Comparison of ENCODE assay signal across 8 mouse cellular contexts in genomic region chr19:5804371-5804899, GRCm38 (mm10). TPM values are rescaled to one million over a fixed set of nuclear protein-coding genes. Genes with fewer than 3 reads are reported as not detected.
A peak's percentile ranks its signal among the peaks of the same experiment; 100 is the strongest.
DNase-seq lines count a peak whose midpoint lies in the region; ATAC-seq lines count a peak whose summit lies in the region.

No protein-coding gene starts in this region.

- no peaks in the 10 kb centered on the region for H3K27me3 ChIP-seq in kidney, embryonic 14.5 days (ENCODE audit: control insufficient read depth, insufficient read depth, low read length)
- no peaks in the 10 kb centered on the region for H3K27me3 ChIP-seq in hindbrain, embryonic 15.5 days
- no peaks in the 10 kb centered on the region for H3K27me3 ChIP-seq in midbrain, embryonic 16.5 days (ENCODE audit: control insufficient read depth, insufficient read depth, low read depth, low read length)

- no peak for DNase-seq in kidney, adult 8-10 months
- peak; percentile 51 for DNase-seq in CD4-positive helper T cell, adult 2 months (ENCODE audit: low read depth, low spot score)
- peak; percentile 48 for DNase-seq in embryo, embryonic 10 days (ENCODE audit: low spot score)
- DNase-seq in gastrocnemius, adult 18-20 months (ENCODE audit: low spot score), result no peak
- DNase-seq in ovary, postnatal 14 days (ENCODE audit: low spot score), result no peak

- 0 out of 2 replicates have a peak, but pooled peaks cover 2% of the 10 kb centered on the region for H3K36me3 ChIP-seq in kidney, embryonic 14.5 days (ENCODE audit: control insufficient read depth, insufficient read depth, low read length)
- no peaks in the 10 kb centered on the region for H3K36me3 ChIP-seq in hindbrain, embryonic 15.5 days
- no peaks in the 10 kb centered on the region for H3K36me3 ChIP-seq in midbrain, embryonic 16.5 days (ENCODE audit: control insufficient read depth, insufficient read depth, low read length)

- H3K4me2 ChIP-seq in kidney, embryonic 14.5 days (replicated peaks; ENCODE audit: low read depth, low read length), result peak overlapping the region; percentile 47; the same call in 1 of the 2 replicates
- H3K4me2 ChIP-seq in hindbrain, embryonic 15.5 days, result peak overlapping the region; percentile 92
- peak overlapping the region; percentile 90; the same call in 1 of the 2 replicates for H3K4me2 ChIP-seq in midbrain, embryonic 16.5 days (ENCODE audit: low read length)

- peaks cover 33% of the 10 kb centered on the region for H3K4me1 ChIP-seq in kidney, embryonic 14.5 days (ENCODE audit: control insufficient read depth, insufficient read depth, low read length)
- peaks cover 34% of the 10 kb centered on the region for H3K4me1 ChIP-seq in hindbrain, embryonic 15.5 days (replicated peaks)
- peaks cover 23% of the 10 kb centered on the region for H3K4me1 ChIP-seq in midbrain, embryonic 16.5 days (ENCODE audit: control insufficient read depth, insufficient read depth, low read length)

- H3K4me3 ChIP-seq in kidney, embryonic 14.5 days (ENCODE audit: low read length), result no peak overlapping the region
- H3K4me3 ChIP-seq in hindbrain, embryonic 15.5 days, result no peak overlapping the region
- no peak overlapping the region for H3K4me3 ChIP-seq in midbrain, embryonic 16.5 days (ENCODE audit: low read depth, low read length)

- peak overlapping the region; percentile 98 for H3K27ac ChIP-seq in kidney, embryonic 14.5 days (ENCODE audit: low read depth, low read length)
- peak overlapping the region; percentile 100 for H3K27ac ChIP-seq in hindbrain, embryonic 15.5 days (replicated peaks)
- H3K27ac ChIP-seq in midbrain, embryonic 16.5 days (ENCODE audit: low read length), result peak overlapping the region; percentile 100

- H3K9me3 ChIP-seq in kidney, embryonic 14.5 days (ENCODE audit: control insufficient read depth, low read length), result no peaks in the 10 kb centered on the region
- H3K9me3 ChIP-seq in hindbrain, embryonic 15.5 days, result no peaks in the 10 kb centered on the region
- H3K9me3 ChIP-seq in midbrain, embryonic 16.5 days (replicated peaks; ENCODE audit: control insufficient read depth, low read length, poor library complexity, severe bottlenecking), result no peaks in the 10 kb centered on the region

- WGBS in kidney, embryonic 14.5 days, result 25% methylated on average over 8 of the region's 8 CpGs
- 43% methylated on average over 8 of the region's 8 CpGs for WGBS in hindbrain, embryonic 15.5 days
- 40% methylated on average over 8 of the region's 8 CpGs for WGBS in midbrain, embryonic 16.5 days

- H3K9ac ChIP-seq in kidney, embryonic 14.5 days (ENCODE audit: low read depth, low read length), result peak overlapping the region; percentile 61; the same call in 1 of the 2 replicates
- H3K9ac ChIP-seq in hindbrain, embryonic 15.5 days, result peak overlapping the region; percentile 56; the same call in 1 of the 2 replicates
- H3K9ac ChIP-seq in midbrain, embryonic 16.5 days (ENCODE audit: low read depth, low read length), result peak overlapping the region; percentile 82

- no peak for ATAC-seq in kidney, embryonic 14.5 days (ENCODE audit: low FRiP score, low TSS enrichment)
- ATAC-seq in hindbrain, embryonic 15.5 days (ENCODE audit: low FRiP score, low read depth), result no peak
- ATAC-seq in midbrain, embryonic 16.5 days, result no peak

RNA-seq across cellular contexts. Expression of gene Scyl1, which starts 33.2 kb away (rescaled TPM):
- polyA plus RNA-seq in kidney, embryonic 14.5 days (2014; fragmentation: Nextera tagmentation; extraction: Ambion mirVana), result 54.7 and 73.5 TPM in 2 replicates
- 79.7 and 92.6 TPM in 2 replicates for polyA plus RNA-seq in hindbrain, embryonic 15.5 days (2015; fragmentation: Nextera tagmentation; extraction: Ambion mirVana)
- 86.3 and 86.6 TPM in 2 replicates for polyA plus RNA-seq in midbrain, embryonic 16.5 days (2015; fragmentation: Nextera tagmentation; extraction: Ambion mirVana)
- total RNA-seq in gastrocnemius, adult 18-20 months (2021), result 10 to 100 TPM; 70.6 to 74.4 TPM

Comparison
In these comparisons a context has a peak if more than half of its experiments do, and no peak if none do; other contexts are left out.
1. DNase-seq: peak in CD4-positive helper T cell, adult 2 months (single experiment) and embryo, embryonic 10 days (single experiment); none in kidney, adult 8-10 months (0 of 2), gastrocnemius, adult 18-20 months (single experiment) and ovary, postnatal 14 days (single experiment).
2. Peak in every context shown above with its lines, with median percentiles within 50 percentile points of each other: H3K27ac ChIP-seq, H3K4me2 ChIP-seq and H3K9ac ChIP-seq.